Mouse (Mus musculus) lung, adult 2 months (tissue): ENCODE data around the gene Arl4d.

Experiments
- CTCF ChIP-seq: fragments of 200-500 bp; IDR thresholded peaks from 2 replicates; pipeline ENCODE4 v1.5.1; 2011; ENCODE audit warnings: mild to moderate bottlenecking, low read length, control low read depth; ENCODE audit not compliant: insufficient read depth
- POLR2A ChIP-seq: fragments of 200-500 bp; IDR thresholded peaks from 2 replicates; pipeline ENCODE4 v1.6.1; 2011; ENCODE audit warnings: low read depth, mild to moderate bottlenecking, control low read depth, low read length, borderline replicate concordance; ENCODE audit errors: extremely low read depth

GRCm38 (mm10) chr11:101680634-101681325, 15.4 kb downstream of the Arl4d start:
- TF ChIP-seq CTCF: no peak
- no peak for TF ChIP-seq POLR2A
